ENCODE assay signal across 8 mouse cellular contexts in genomic region chr3:80042756-80043484, GRCm38 (mm10).
DNase-seq lines count a peak whose midpoint lies in the region.

No protein-coding gene starts in this region.

- DNase-seq in gastrocnemius, adult 18-20 months (ENCODE audit: low spot score) = peak; percentile 53
- no peak for DNase-seq in gastrocnemius, postnatal 25 days
- peak; percentile 29 for DNase-seq in 416B (ENCODE audit: low read depth)
- DNase-seq in heart, adult 8-10 months (ENCODE audit: low spot score) = peak; percentile 90
- DNase-seq in kidney, postnatal 14 days = peak; percentile 85
- no peak for DNase-seq in spleen, adult 18-20 months
- DNase-seq in urinary bladder, postnatal 25 days (ENCODE audit: low spot score) = no peak
- no peak for DNase-seq in layer of hippocampus, adult 9-10 months (ENCODE audit: low spot score)

Comparison
In these comparisons a context has a peak if more than half of its experiments do, and no peak if none do; other contexts are left out.
1. DNase-seq: peak in gastrocnemius, adult 18-20 months (single experiment), 416B (single experiment), heart, adult 8-10 months (single experiment) and kidney, postnatal 14 days (single experiment); none in gastrocnemius, postnatal 25 days (single experiment), spleen, adult 18-20 months (0 of 2), urinary bladder, postnatal 25 days (single experiment) and layer of hippocampus, adult 9-10 months (single experiment).